Mouse (Mus musculus): ENCODE measurements around the gene Erc2.

Erc2 gene

DNA sequence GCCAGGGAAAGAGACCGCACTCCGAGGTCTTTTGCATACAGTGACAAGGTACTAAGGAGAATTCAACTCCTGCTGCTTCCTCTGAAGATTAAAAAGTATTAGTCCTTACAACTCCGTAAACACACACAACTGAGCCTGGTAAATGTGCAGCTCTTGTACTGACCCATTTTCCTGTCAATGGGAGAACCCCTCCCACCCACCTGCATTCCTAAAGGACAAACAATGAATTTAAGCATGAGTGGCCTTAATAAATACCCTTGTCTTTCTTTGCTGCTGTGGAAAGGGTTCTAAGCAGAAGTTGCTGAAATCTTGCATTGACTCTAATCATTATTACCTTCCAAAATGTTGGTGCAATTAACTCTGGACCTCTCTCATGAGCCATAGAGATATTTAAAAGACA, 854.5 kb downstream of the Erc2 start:
- no peak for TF ChIP-seq GATA4 (IDR thresholded peaks at IDR 0.05; ENCODE audit: insufficient replicate concordance, low read length)

GRCm38 (mm10) chr14:28480866-28481265, 858.6 kb downstream of the Erc2 start:
- TF ChIP-seq GATA4 (IDR thresholded peaks at IDR 0.05; ENCODE audit: insufficient replicate concordance, low read length) = no peak

GRCm38 (mm10) chr14:28493806-28494205, 871.6 kb downstream of the Erc2 start:
- no peak for TF ChIP-seq GATA4 (IDR thresholded peaks at IDR 0.05; ENCODE audit: insufficient replicate concordance, low read length)

GRCm38 (mm10) chr14:28494273-28494672, 872.0 kb downstream of the Erc2 start:
- TF ChIP-seq GATA4 (IDR thresholded peaks at IDR 0.05; ENCODE audit: insufficient replicate concordance, low read length) = no peak

DNA sequence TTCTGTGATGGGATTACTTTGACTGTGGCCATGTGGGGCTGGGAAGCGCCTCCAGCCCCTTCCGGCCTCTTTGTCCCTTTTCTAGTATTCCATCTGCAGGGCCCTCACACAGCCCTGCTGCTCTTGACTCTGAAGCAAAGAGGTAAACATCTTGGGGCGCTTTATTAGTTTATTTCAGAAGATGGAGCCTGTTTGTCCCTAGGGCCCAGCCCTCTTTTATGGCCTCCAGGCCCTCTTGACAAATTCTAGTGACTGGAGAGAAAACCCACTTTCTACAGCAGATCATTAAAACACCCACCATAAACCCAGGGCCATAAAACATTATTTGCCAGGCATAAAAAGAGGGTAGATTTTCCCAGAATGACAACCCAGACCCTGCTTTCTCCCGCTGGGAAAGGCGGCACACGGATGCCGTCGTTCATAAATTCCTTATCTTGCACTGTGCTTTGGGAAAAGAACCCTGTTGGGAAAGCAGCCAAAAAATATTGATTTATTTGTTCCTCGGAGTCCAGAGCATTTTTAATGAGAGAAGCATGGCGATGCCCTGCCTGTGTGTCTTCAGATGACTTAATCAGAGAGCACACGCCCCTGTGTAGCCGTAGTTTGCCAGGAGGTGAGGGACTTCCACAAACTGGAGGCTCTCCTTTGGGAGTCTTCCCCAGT, 879.1 kb downstream of the Erc2 start:
- no peak for TF ChIP-seq GATA4 (IDR thresholded peaks at IDR 0.05; ENCODE audit: insufficient replicate concordance, low read length)

DNA sequence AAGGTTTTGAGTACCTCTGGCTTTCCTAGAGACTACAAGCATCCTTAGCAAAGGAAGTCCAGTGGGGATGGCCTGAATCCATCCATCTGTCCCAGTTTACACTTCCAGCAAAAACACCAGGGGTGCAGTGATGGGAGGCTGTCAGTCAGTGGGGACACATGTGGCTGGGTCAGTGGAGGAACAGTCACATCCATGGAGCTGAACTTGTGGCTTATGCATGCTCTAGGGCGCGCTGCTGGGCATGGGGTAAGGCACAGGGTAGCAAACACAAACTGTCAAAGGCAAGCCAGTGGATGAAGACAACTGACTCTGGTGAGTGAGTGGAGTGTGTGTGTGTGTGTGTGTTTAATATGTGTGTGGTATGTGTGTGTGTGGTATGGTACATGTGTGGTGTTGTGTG, 881.0 kb downstream of the Erc2 start:
- no peak for TF ChIP-seq GATA4 (IDR thresholded peaks at IDR 0.05; ENCODE audit: insufficient replicate concordance, low read length)

GRCm38 (mm10) chr14:28504101-28505050, 882.1 kb downstream of the Erc2 start, which contains the start of gene Wnt5a:
Wnt5a (plus strand) TSS chr14:28504750.
- no peak for TF ChIP-seq GATA4 (IDR thresholded peaks at IDR 0.05; ENCODE audit: insufficient replicate concordance, low read length)

DNA sequence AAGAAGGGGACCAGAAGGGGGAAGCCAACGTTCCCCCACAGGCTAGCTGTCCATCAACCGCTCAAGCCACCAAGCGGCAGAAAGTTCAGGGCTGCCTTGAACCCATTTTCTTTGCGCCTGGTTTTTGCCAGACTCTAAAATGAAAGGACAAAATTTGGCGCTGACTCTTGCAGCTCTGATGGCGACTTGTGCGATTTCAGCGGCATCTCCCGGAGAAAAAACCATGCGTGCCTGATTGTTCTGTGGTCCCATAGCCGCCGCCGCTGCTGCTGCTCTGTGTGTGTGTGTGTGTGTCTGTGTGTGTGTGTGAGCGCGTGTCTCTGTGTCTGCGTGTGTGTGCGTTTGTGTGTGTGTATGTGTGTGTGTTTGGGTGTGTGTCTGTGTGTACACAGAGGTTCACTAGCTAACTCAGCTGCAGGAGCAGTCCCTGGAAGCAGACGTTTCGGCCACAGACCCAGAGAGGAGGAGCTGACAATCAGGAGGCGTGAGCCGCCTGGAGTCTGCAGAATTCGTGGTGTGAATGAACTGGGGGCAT, 882.9 kb downstream of the Erc2 start:
- no peak for TF ChIP-seq GATA4 (IDR thresholded peaks at IDR 0.05; ENCODE audit: insufficient replicate concordance, low read length)

- no peak for TF ChIP-seq GATA4 (IDR thresholded peaks at IDR 0.05; ENCODE audit: insufficient replicate concordance, low read length)
These were observed 883.6 kb downstream of the Erc2 start for GRCm38 (mm10) chr14:28505586-28506375.

DNA sequence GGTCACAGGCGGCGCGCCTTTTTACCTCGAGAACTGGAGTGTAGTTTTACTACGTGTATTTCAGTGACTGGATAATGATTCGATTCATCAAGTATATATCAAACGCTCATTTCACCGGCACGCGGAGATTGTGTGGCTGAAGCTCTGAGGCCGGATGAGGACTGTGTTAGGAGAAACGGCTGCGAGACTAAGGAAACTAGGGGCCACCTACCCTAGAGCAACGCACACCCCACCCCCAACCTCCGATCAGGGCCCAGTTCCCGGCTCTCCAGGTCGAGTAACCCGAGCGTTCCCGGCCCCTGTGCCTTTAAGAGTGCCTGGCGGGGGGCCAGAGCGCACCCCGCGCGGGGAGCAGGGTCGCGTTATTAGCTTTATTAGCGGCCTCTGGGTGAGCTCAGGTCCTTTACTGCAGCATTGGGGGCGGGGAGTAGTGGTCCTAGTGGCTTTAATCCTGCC, 884.2 kb downstream of the Erc2 start:
- TF ChIP-seq GATA4 (IDR thresholded peaks at IDR 0.05; ENCODE audit: insufficient replicate concordance, low read length) = no peak

DNA sequence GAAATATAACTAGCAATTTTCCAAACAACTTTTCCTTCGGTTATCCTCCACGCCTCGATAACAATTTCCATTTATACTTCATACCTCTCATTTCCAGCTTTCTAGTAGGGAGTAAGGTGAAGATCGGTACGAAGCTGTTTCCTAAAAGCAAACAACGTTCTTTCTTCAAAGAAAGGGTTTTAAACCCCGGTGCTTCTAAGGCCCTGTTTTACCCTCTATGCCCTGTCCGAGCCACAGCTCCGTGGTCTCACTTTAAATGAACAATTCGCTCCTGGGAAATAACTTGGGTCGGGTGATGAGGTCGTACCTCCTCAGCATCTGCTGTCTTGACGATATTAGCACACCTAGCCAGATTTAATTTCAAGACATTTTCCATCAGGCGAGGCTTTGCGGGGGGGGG, 884.8 kb downstream of the Erc2 start:
- no peak for TF ChIP-seq GATA4 (IDR thresholded peaks at IDR 0.05; ENCODE audit: insufficient replicate concordance, low read length)

DNA sequence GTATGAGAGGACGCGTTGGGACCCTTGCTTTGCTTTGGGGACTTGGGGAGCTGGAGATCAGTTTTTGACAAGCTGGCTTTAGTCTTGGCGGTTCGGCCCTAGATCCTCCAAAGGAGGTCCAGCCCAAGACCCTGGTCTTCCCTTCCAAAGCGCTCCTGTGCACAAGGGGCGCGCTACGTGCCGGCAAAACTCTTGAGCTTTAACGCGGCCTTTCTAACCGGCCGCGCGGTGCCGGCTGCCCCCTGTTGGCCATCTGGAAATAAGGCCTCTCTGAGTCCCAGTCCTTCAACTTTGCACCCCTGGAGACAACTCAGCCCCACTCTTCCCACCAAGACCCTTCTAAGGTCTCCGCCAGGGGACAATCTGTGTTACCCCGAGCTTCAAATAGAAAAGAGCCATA, 885.2 kb downstream of the Erc2 start:
- no peak for TF ChIP-seq GATA4 (IDR thresholded peaks at IDR 0.05; ENCODE audit: insufficient replicate concordance, low read length)

DNA sequence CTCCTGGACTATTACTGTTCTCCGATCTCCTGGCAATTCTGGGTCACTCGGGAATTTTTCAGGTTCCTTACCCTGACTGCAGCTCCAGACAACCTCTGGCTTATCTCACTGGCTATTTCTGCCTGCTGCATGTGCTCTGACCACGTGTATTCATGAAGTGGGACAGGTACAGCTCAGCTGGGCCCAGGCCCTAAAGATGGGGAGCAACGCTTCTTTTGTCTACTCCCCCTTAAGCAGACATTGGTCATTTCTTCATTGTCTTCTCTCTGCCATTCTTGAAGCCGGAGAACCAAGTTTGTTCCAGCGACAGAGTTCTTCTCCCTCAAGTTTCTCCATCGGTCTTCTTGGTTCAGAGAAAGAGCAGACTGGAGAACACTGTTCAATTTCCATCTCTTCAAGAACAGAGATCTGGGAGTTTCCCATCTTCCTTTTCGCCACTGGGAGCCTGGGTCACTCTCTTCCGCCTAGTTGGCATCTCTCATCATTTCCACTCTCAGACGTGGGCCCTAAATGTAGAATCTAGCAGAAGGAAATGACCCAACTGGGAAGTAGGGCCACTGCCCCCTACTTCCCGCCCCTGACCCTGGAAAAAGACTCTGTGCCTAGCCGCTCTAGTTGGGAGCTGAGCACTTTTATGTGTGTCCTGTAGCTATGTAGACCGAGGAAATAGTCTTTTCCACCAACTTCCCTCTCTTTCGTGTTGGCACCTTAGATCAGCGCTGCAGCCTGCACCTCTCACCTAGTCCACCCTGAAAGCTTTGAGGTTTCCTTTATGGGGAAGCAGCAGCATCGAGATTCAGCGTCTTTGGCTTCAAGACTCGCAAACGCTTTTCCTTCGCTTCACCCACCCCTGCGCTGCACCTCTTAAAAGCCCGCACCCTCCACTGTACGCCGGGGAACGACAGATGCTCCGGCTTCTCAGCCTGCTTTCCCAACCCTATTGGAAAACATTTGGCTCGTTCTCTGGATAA, 886.3 kb downstream of the Erc2 start:
- TF ChIP-seq GATA4 (IDR thresholded peaks at IDR 0.05; ENCODE audit: insufficient replicate concordance, low read length) = no peak
